Mouse (Mus musculus) yolk sac, embryonic 10.5 days (tissue): ENCODE results near the gene Igflr1.

Experiments
- DNase-seq: peaks from one replicate; pipeline ENCODE4 v3.0.0-alpha.2; 2017; ENCODE audit warnings: low spot score

Gene Igflr1

DNA sequence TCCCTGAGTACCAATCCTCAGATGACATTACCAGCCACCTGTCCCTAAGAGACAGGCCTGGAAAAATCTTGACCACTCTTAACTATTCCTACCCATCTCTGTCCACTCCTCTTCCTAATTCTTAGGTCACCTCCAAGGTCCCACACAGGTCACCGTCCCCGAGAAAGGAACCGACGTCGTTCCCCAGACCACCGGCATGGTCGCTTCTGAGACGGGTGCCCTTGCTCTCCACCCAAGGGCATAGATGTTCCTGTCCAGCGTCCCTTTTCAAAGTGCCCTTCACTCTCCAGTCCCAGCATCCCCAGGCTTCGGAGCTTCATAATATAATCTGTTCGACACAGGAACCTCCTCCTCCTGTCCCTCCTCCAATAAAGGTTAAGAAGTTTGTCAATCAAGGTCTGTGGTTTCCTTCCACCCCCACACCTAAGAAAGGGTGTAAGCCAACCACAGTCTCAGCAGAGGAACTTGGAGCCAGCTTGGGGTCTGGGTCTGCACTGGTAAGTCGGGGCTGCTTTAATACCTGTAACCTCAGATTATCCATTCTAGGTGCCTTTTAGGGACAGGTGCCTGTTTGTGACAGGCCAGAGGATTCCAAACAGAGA is at the start of gene Igflr1:
TSS of gene Igflr1 (plus strand) at position 458 of the 602 bp plus-strand sequence.
- no peak for DNase-seq

DNA sequence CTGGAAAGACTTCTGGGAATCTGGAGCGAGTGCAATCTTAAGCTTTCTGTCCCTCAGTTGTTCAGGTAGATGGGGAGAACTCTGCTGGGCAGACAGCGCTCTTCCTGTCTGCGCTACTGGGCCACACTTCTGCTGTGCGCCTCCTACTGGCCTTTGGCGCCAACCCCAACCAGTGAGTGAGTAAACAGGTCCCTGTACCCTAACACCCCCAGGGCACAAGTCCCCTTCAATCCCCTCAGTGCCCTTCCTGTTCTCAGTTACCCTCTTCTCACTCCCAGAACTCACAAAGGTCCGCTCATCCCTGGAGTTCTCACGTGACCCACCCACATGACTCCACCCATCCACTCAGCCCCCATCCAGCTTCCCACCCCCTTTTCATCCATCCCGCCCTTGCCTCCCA is 46.9 kb upstream of the Igflr1 start:
- DNase-seq, result no peak

DNA sequence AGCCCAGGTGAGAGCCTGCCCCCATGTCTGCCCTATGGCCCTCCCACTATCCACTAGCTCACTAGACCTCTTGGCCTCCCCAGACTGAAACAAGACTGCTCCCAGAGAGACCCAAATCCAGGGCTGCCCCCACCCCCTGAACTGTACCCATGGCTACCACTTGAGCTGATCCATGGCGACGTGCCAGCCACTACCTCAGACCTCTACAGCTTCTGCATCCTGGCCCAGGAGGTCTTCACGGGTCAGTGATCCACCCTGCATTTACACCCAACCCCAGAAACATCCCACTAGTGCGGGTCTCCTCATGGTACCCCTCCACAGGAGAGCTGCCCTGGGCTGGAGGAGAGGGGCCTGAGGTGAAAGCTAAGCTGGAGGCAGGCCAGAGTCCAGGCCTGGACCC is 44.8 kb upstream of the Igflr1 start:
- DNase-seq, result no peak

DNA sequence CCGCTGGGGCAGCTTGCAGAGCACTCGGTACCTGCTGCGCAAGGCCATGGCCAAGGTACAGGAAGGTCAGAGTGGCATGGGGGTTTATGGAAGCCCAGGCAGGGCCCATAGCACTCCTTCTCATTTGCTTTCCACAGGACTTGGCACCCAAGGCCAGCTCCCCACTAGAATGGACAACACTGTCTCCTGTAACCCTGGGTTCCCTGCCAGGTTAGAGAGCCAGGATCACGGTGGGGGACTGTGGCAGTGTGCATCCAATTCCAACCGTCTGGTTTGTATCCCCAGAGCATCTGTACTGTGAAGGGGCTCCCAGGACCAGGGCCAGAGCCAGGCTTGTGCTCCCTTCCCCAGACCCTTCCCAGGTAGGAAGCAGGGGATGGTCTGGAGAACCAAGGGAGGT is 44.4 kb upstream of the Igflr1 start:
- DNase-seq, result no peak

DNA sequence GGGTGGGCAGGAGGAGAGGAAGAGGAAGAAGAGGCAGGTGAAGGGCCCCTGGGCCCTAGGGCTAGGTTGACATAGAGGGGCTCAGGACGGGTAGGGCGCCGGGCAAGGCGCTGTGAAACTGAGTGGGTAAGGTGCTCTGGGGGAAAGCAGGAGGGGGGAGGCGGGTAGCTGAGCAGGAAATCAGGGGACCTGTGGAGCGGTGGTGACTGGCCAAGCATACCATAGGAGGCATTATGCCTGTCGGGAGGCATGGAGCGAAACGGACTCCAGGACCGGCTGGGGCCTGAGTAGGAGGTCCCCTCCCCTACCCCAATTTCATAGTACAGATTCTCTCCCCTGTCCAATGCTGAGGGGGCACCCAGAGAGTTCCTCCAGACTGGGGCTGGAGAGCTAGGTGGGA is 42.4 kb upstream of the Igflr1 start:
- no peak for DNase-seq

DNA sequence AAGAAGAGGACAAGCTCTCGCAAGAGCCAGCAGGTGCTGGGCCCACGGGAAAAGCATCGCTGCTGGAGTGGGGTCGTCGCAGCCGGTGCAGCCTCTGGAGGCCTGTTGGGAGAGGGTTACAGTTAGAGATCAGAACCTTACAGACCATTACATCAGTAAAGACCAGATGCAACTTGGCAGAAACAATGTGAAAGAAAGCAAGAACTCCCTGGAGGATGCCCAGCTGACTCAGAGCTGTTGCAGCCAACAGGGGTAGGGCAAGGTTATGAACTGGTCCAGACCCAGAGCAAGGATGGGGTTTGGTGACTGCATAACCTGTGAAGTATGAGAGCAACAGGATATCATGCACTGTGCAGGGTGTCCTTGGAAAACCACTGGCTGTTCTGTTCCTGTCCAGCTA is 40.7 kb upstream of the Igflr1 start:
- no peak for DNase-seq

DNA sequence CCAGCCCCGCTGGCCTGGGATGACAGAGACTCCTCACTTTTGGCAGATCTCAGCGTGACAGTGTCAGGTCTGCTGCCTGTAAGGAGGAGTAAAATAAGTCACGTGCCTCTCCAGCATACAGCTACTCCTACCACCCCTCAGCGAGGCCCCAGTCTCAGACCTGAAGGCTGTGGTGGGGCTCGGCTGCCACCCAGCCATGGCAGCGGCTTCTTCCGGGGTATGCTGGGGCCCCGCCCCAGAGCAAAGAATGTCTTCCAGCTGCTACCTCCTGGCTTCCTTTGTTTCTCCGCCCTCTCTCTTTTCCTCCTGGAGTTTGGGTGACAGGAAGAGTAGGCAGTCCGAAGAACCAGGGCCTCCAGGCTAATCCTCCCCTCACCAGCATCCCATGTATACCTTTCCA is 39.3 kb upstream of the Igflr1 start:
- DNase-seq, result no peak

DNA sequence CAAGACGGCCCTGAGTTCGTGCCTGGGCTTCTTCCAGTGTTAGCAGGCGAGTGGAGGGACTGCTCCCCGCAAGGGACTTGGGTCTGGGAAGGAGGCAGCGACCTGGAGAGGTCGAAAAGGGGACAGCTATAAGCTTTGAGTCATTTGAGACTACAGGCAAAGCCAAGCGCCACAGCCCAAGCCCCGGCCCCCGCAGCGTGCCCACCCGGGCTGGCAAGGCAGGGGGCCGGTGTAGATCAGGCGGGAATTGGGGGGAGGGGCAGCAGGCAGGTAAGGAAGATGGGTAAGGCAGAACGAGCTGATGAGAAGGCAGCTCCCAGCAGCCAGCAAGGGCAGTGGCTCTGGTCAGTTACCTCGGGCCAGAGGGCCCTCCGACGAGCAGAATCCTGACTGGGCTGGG is 38.8 kb upstream of the Igflr1 start:
- no peak for DNase-seq

DNA sequence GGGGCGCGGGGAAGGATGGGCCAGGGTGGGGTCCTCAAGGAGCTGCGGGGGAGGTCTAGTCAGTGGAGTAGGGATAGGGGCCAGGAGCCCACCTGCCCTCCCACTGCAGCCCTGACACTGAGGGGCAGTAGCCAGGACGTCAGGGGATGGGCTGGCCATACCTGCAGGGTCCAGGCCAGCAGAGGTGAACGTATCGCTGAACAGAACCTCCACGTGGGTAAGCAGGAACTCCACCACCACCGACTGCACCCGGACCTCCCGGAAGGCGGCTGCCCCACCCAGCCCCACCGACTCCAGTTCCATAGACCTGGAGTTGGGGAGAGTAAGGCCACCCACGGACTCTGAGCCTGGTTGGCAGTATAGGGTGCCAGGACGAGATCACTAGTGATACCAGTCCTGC is 38.2 kb upstream of the Igflr1 start:
- no peak for DNase-seq

DNA sequence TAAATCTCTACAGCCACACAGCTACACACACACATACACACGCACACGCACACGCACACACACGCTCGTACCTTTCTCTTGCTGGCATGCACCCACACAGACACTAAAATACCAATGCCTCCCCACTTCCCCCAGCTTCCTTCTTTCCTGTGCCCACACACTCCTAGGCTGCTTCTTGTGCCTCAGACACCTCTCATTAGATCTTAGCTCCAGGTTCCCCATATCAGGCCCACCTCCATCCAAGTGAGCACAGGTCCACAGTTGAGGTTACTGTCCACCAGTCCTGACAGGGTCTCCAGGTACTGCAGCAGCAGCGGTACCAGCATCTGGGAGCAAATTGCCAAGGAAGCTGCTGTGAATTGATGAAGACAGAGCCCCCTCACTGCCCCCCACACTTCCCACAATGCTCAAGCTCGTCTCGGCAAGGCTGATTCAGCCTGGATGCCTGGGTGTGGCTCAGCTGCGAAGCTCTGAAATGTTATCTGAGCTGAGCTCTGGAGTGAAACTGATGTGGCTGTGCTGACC is 33.9 kb upstream of the Igflr1 start:
- no peak for DNase-seq

DNA sequence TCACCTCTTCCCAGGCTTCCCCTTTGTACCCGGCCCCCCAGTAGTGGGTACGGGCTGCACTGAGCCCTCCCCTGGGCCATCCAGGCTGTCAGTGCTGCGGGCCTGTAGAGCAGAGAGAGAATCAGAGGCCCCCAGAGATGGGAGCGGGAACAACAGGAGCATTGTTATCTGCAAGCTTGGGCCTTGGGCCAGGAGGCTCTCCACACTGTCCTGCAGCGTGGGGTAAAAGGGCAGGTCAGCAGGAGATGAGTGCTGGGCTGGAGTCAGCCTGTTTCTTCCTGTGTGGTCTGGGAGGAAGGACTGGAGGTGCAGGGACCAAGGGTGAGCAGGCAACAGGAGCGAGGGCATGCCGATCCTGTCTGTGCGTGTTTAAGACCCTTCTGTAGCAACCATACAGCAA is 32.3 kb upstream of the Igflr1 start:
- DNase-seq, result no peak

DNA sequence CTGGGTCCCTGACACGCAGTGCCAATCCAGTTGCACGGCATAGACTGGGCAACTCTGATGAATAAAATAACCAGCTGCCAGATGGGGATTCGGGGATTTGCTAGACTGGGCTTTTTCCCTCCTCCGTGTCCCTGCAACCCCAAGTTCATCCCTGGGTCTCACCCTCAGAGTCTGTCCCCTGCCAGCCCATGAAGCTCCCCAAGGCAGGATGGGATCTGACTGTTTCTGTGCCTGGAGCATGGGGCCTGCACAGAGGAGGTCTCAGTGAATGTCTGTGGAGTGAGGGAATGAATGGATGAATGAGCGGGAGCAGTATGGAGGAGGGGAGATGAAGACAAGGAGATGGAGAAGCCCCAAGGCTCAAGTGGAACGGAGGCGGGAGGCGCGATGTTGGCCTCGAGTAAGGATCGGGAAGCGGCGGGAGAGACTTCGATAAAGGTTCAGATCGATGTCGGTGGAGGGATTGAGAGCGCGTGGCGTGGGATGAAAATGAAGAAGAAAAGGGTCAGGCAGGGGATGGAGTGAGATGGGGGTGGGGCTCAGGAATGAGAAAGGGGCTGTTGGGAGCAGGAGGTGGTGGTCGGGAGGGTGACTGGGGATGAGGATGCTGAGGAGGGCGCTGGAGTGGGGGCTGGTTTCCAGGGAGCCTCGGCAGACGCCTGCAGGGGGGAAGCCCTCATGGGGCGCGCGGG is 31.1 kb upstream of the Igflr1 start:
- no peak for DNase-seq

DNA sequence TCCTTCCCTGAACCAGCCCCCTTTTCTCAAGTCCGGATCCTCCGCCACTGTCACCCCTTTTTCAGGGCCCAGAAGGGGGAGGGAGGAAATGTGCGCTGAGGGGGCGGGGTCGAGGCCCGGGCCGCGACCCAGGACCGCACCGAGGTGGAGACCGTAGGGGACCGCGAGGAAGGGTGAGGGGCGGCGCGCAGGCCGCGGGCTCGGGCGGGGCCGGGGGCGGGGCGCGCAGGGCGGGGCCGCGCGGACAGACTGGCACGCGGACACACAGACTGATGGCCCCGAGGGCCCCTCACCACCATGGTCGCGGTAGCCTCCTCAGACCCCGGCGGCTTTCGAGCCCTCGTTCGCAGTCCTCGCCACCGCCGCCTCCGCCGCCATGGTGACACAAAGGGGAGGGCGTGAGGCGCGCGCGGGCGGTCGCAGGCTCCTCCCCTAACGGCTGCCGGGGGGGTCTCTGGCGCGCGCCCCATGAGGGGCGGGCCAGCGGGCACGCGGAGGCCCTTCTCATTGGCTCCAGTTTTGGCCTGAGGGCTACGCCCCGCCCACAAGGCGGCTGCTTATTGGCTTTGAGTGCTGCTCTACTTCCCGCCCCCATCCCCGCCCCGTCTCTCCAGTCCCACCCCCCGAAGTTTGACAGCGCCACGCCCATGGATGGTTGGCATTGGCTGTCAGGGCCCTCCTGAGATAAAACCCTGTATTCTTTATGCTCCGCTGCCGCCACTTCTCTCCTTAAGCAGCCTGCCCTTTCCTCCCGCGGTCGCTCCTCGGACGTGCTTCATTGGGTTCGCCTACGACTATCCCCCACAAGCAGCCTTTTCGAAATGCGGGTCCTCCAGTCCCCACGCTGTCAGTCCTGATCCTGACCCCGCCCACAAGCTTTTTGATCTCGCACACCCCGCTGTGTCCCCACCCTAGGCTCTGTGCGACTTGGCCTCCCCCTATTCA is 30.3 kb upstream of the Igflr1 start, which contains the start of gene Arhgap33:
TSS of gene Arhgap33 (minus strand) at position 428 of the 945 bp plus-strand sequence.
- peak; percentile 96 for DNase-seq

DNA sequence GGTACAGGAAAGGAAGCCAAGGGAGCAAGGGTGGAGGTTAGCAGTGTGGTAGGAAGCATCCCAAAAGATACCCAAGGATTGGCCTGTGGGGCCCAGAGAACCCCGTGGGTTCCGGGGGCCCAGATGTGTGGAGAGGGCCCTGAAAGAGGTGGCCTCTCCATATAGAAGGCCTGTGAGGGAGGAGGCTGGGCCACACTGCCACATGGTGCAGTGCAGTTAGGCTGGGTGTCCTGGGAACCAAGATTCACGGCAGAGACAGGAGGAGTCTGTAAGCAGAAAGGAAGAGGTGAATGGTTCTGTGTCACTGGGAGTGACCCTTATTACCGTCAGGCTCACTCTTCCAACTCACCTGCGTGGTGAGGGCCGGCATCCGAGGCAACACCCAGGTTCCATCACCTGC is 24.7 kb upstream of the Igflr1 start:
- no peak for DNase-seq

DNA sequence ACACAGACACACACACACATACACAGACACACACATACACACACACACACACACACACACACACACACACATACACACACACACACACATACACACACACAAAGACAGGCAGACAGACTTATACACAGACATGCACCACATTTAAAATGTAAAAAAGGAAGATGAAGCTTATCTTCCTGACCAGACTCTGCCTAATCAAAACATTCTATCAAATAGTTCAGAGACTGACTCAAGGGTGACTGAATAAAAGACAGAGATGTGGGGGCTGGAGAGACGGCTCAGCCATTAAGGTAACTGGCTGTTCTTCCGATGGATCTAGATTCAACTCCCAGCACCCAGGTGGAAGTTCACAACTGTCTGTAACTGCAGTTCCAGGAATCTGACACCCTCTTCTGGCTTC is 20.9 kb upstream of the Igflr1 start:
- DNase-seq, result no peak

DNA sequence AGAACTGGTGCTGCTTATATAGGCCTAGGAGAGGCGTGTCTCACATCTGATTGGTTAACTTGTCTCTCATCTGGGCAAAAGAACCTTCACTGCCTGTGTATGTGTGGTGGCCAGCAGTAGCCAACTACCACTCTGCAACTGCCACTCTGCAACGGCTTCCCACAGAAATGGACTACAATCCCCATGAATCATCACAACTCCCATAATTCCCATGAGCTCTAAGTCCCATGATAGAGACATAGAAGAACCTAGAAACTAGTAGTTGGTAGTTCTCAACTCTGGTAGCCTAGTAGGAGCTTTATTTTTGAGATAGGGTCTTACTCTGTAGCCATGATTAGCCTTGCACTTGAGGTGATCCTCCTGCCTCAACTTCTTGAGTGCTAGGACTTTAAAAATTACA is 15.3 kb upstream of the Igflr1 start:
- no peak for DNase-seq

DNA sequence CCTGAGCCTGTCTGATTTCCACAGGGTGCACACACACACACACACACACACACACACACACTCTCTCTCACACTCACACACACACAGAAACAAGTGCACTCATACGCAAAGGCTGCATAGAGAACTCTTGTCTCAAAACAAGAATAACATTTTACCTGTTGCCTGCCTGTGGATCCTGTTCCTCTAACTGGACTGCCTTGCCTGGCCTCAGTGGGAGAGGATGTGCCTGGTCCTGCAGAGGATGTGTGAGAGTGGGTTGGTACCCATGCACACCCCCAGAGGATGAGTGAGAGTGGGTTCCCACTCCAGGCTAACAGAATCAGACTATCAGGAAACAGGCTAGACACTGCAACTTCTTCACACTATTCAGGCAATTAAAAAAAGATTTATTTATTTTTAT is 14.6 kb upstream of the Igflr1 start:
- DNase-seq, result no peak

DNA sequence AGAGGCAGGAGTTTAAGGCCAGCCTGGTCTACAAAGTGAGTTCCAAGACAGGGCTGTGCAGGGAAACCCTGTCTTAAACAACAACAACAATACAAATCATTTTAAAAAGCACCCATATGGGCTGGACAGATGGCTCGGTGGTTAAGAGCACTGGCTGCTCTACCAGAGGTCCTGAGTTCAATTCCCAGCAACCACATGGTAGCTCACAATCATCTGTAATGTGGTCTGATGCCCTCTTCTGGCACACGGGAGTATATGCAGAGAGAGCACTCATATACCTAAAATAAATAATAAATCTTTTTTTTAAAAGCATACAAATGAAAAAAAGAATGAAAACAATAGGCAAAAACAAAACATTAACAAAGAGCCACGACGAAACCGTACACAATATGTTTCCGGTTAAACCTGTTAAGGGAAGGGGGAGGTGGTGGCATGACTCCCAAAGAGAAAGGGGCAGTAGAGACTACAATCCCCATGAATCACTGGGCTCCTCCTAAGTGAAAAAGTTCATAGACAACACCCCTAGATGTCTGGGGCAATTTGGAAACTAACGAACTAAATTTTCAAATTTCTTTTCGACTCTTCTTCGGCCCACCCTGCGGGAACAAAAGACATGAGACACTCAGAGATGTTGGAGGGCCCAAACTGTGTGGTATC is 13.7 kb upstream of the Igflr1 start:
- DNase-seq, result no peak

DNA sequence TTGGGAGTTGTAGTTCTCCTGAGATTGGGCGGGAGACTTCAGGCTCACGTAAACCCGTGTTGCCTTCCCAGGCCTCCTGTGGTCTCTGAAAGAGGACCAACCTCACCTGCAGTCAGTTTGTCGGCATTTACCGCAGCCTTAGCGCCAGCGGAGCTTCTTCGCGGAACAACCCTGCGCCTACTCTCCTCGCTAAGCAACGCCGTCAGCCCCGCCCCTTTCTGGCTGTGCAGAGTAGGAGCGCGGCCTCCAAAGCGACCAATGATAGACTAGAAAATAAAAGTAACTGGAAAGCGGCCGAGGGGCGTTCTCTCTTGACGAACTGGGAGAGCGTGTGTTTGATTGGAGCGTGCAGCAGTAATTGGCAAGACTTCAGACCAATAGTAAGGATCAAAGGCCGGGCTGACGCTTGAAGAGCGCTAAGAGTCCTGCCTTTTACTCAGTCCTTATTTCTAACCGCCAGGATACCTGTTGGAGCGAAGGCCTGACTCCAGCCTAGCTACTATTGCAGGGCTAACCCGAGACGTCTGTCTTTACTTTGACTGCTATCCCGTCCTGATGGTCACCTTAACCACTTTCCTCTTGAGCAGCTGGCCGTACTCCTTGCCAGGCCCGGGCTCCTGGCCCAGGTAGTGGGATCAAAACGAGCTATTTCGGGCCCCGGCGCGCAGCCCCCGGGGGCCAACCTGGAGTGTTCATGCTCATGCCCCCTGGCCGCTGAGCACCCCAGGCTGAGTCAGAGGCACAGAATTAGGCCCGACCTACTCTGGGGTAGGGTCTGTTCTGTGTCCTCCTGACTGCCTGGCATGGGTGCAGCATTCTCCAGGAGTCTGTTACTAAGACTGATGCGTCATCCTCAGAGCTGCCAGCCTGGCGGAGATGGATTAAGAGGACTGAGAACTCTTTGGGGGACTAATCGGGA is 12.9 kb upstream of the Igflr1 start, which contains the start of the genes Hspb6 and Proser3:
TSS of gene Hspb6 (plus strand) at position 77 of the 919 bp plus-strand sequence.
TSS of gene Proser3 (minus strand) at position 198 of the 919 bp plus-strand sequence.
- DNase-seq, result peak; percentile 99

DNA sequence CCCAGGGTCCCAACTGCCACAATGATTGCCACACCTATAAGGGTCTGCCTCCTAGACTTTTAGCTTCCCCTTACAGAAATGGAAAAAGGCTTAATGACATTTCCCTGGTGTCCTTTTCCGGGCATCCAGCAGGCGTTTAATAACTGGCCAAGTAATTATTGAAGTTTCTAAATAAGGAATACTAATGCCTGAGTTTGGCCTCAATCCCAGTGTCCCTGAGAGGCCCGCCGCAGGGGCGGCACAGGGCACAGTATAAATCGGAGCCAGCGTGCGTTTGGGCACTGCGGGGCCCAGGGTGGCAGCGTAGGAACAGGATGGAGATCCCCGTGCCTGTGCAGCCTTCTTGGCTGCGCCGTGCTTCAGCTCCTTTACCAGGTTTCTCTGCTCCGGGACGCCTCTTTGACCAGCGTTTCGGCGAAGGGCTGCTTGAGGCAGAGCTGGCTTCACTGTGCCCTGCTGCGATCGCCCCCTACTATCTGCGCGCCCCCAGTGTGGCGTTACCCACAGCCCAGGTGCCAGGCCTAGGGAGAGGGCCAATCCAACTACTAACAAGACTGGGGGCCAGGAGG is 12.1 kb upstream of the Igflr1 start:
- no peak for DNase-seq
